Mouse (Mus musculus) monocyte, adult 2 months (primary cell): Measurements from ENCODE around the gene Zzef1.

ENCODE experiments used
- DNase-seq, 2 experiments: peaks; one replicate each; pipeline ENCODE4 v3.0.0; 2022; ENCODE audit warnings: low spot score in 2 of 2, low read depth in 1 of 2

Zzef1 gene

GRCm38 (mm10) chr11:72805232-72805631 is 9.2 kb downstream of the Zzef1 start:
- no peak for DNase-seq

GRCm38 (mm10) chr11:72806556-72806955 is 10.5 kb downstream of the Zzef1 start:
- no peak for DNase-seq

DNA sequence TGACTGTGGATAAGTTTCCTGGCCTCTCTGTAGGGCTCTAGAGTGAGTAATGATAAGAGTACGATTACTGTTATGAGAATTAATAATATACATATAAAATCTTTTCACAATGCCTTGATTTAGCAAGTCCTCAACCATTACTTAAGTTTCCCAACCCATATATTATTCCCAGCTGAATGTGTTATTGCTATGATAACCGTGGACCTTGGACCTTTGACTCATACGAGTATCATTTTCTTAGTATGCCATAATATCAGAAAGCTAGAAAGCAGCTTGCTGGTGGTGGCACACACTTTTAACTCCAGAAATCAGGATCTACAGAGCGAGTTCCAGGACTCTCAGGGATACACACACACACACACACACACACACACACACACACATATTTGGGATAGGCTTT is 12.0 kb downstream of the Zzef1 start:
- DNase-seq = no peak

GRCm38 (mm10) chr11:72813687-72814086 is 17.7 kb downstream of the Zzef1 start:
- DNase-seq = no peak

GRCm38 (mm10) chr11:72814188-72814587 is 18.2 kb downstream of the Zzef1 start:
- DNase-seq = no peak

DNA sequence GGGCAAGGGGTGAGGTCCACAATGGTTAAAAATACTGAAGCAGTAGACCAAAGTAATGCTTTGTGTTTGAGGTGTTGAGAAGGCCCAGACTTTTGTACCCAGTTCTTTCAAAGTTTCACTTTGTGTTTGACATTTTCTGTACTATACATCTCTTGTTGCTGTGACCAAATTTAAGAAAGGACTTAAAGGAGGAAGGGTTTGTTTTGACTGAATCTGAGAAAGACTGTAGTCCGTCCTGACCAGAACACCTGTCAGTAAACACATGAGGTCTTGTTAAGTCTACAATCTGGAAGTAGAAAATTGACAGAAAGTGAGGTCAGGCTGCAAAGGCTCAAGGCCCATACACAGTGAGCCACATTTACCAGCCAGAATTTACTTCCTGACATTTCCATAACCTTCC is 20.8 kb downstream of the Zzef1 start:
- DNase-seq = no peak

- DNase-seq = no peak
Measured at GRCm38 (mm10) chr11:72818067-72818466, 22.0 kb downstream of the Zzef1 start.

GRCm38 (mm10) chr11:72821041-72821440 is 25.0 kb downstream of the Zzef1 start:
- no peak for DNase-seq

- no peak for DNase-seq
Measured at GRCm38 (mm10) chr11:72829869-72830268, 33.8 kb downstream of the Zzef1 start.

- no peak for DNase-seq
Measured at GRCm38 (mm10) chr11:72842731-72843130, 46.7 kb downstream of the Zzef1 start.

GRCm38 (mm10) chr11:72843576-72843975 is 47.5 kb downstream of the Zzef1 start:
- no peak for DNase-seq

- no peak for DNase-seq
Measured at GRCm38 (mm10) chr11:72845526-72845925, 49.5 kb downstream of the Zzef1 start.

DNA sequence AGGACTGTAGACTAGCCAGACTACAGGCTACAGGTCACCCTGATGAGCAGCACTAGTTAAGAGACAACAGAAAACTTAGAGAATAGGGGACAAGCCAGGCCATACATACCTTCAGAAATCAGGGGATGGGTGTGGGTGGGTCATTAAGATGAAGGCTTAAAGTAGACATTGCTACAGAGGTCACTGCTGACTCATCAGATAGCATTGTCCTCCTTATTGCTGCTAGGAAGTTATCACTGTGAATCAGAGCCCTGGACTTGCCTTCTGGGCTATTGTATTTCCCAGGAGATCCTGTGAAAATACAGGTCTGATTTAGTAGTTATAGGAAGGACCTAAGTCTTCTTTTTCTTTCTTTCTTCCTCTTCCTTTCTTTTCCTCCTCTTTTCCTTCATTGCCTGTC is 50.7 kb downstream of the Zzef1 start:
- DNase-seq = no peak

DNA sequence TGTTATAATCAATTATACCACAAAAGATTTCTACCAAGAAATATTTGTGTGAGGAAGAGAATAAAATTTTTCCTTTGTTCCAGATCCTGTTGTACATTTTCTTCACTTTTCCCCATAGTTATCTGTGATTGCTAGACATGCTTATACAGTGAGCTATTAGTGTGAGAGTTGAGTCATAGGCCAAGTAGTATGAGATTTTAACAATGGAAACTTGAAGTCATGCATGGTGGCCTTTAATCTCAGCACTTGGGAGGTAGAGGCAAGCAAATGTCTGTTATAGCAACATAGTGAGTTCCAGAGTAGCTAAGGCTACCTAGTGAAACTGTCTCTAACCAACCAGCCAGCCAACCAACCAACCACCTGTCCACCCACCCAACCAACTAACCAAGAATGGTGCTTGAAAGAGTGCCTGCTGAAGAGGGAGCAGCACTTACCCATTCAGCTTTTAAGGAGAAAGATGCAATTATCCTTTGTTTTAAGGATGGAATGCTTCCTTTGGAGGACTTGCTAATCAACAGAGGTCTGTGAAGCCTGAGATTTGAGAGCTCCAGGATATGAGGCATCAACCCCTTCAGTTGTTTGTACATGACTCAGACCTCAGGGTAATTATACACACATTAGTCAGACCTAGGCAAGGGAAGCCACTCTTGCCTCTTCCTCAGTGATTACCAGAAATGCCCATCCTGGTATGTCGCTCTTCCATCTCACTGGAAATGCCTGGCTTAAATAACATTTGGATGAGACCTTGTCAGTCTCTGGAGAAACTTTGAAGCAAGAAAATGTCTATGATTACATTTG is 52.0 kb downstream of the Zzef1 start:
- DNase-seq = no peak

- no peak for DNase-seq
Measured at GRCm38 (mm10) chr11:72850419-72851131, 54.5 kb downstream of the Zzef1 start.

DNA sequence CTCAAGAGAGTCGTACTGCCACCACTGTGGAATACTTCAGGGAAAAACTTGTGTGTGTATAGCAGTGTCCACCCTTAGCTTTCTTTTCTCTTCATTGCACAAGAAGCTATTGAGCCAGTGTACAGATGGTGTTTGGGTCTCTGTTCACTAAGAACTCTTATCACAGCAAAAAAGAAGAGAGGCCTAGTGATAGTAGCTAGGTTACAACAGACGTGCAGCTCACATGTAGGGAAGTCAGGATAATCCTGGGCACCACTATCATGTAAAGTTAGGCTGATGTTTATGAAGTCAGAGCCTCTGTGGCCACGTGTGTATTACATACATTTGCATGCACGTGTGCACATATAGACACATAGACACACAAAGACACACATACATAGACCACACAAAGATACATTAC is 55.2 kb downstream of the Zzef1 start:
- no peak for DNase-seq

- no peak for DNase-seq
Measured at GRCm38 (mm10) chr11:72852122-72852521, 56.1 kb downstream of the Zzef1 start.

GRCm38 (mm10) chr11:72853086-72853485 is 57.1 kb downstream of the Zzef1 start:
- no peak for DNase-seq

GRCm38 (mm10) chr11:72854251-72854650 is 58.2 kb downstream of the Zzef1 start:
- no peak for DNase-seq

GRCm38 (mm10) chr11:72856764-72857163 is 60.7 kb downstream of the Zzef1 start:
- DNase-seq = no peak

- DNase-seq = no peak
Measured at GRCm38 (mm10) chr11:72861236-72861635, 65.2 kb downstream of the Zzef1 start.

DNA sequence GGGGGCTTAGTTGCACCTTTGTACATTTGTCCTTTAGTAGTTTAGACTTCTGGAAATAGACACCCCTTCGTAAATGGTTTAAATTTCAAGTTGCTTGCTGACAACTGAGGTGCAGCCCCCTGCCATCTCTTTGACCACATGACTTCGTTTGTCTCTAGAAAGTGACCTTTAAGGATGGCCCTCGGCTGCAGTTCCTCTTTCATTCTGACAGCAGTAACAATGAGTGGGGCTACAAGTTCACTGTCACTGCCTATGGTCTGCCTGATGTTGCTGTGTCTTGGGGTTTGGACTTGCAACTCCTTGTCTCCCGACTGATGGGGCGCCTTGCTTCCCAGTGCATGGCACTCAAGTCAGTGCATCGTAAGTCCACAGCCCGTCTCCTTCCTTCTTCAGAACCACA is 70.4 kb downstream of the Zzef1 start:
- DNase-seq = no peak

DNA sequence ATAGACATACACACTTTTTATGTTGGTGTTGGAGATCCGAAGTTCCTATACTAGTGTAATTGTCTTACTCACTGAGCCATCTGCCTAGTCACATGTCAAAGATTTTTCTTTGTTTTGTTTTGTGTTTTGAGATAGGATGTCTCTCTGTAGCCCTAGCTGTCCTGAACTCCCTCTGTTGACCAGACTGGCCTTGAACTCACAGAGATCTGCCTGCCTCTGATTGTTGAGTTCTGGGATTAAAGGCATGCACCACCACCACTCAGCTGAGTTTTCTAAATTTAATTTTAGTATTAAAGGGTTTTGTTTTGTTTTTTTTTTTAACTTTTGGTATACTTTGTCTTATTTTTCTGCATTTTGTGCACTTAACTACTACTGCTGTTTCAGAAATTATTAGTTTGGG is 76.0 kb downstream of the Zzef1 start:
- no peak for DNase-seq
